Mouse (Mus musculus): ENCODE data around the gene Rpl21. TPM values are rescaled to one million over a fixed set of nuclear protein-coding genes. Genes with fewer than 3 reads are reported as not detected.

The Rpl21 gene
- polyA plus RNA-seq, 1 experiment, result 59.1 TPM

- DNase-seq (ENCODE audit: low read depth in 1 of 2, low spot score in 2 of 2), result no peak
- H3K27ac ChIP-seq (ENCODE audit: insufficient read depth, low read length), result peak overlapping the region; percentile 79
- WGBS, result 9% methylated on average over 8 of the region's 8 CpGs
- peaks cover 6% of the 10 kb centered on the region; the same call in 1 of the 2 replicates for H3K4me1 ChIP-seq (ENCODE audit: control insufficient read depth, insufficient read depth, insufficient read length)
- no peak overlapping the region for H3K4me3 ChIP-seq (ENCODE audit: extremely low read depth, insufficient read depth, insufficient read length)
- no peaks in the 10 kb centered on the region for H3K36me3 ChIP-seq (ENCODE audit: control insufficient read depth, insufficient read depth, low read length)
- TF ChIP-seq CTCF (IDR thresholded peaks at IDR 0.05; ENCODE audit: extremely low read depth, insufficient read depth, insufficient read length, insufficient replicate concordance) (no peak), POLR2A (IDR thresholded peaks at IDR 0.05; ENCODE audit: low read depth, low read length) (no peak)
- no peaks in the 10 kb centered on the region for H3K27me3 ChIP-seq (ENCODE audit: control insufficient read depth, insufficient read depth, low read length)
Measured at GRCm38 (mm10) chr5:146806004-146806430, 26.7 kb upstream of the Rpl21 start.

GRCm38 (mm10) chr5:146809951-146810350 lies 22.7 kb upstream of the Rpl21 start:
- TF ChIP-seq CTCF (IDR thresholded peaks at IDR 0.05; ENCODE audit: extremely low read depth, insufficient read depth, insufficient read length, insufficient replicate concordance), result no peak
- DNase-seq (ENCODE audit: low read depth in 1 of 2, low spot score in 2 of 2), result no peak
- Histone ChIP-seq H3K27ac (ENCODE audit: insufficient read depth, low read length) (no peak overlapping the region), H3K36me3 (ENCODE audit: control insufficient read depth, insufficient read depth, low read length) (no peaks in the 10 kb centered on the region), H3K27me3 (ENCODE audit: control insufficient read depth, insufficient read depth, low read length) (no peaks in the 10 kb centered on the region), H3K4me1 (ENCODE audit: control insufficient read depth, insufficient read depth, insufficient read length) (peaks cover 6% of the 10 kb centered on the region; the same call in 1 of the 2 replicates), H3K4me3 (ENCODE audit: extremely low read depth, insufficient read depth, insufficient read length) (no peak overlapping the region)
- WGBS, result 83% methylated on average over 5 of the region's 5 CpGs

- no peak for DNase-seq (ENCODE audit: low read depth in 1 of 2, low spot score in 2 of 2)
- Histone ChIP-seq H3K27me3 (ENCODE audit: control insufficient read depth, insufficient read depth, low read length) (no peaks in the 10 kb centered on the region), H3K4me1 (ENCODE audit: control insufficient read depth, insufficient read depth, insufficient read length) (no peaks in the 10 kb centered on the region), H3K4me3 (ENCODE audit: extremely low read depth, insufficient read depth, insufficient read length) (no peak overlapping the region), H3K27ac (ENCODE audit: insufficient read depth, low read length) (no peak overlapping the region), H3K36me3 (ENCODE audit: control insufficient read depth, insufficient read depth, low read length) (no peaks in the 10 kb centered on the region)
- TF ChIP-seq CTCF (IDR thresholded peaks at IDR 0.05; ENCODE audit: extremely low read depth, insufficient read depth, insufficient read length, insufficient replicate concordance), result no peak
- TF ChIP-seq POLR2A (IDR thresholded peaks at IDR 0.05; ENCODE audit: low read depth, low read length), result no peak
- 94% methylated on average over 5 of the region's 5 CpGs for WGBS
Measured at GRCm38 (mm10) chr5:146812866-146813265, 19.8 kb upstream of the Rpl21 start.

- WGBS, result 93% methylated on average over 4 of the region's 4 CpGs
- DNase-seq (ENCODE audit: low read depth in 1 of 2, low spot score in 2 of 2), result no peak
Measured at GRCm38 (mm10) chr5:146813421-146813820, 19.3 kb upstream of the Rpl21 start.

GRCm38 (mm10) chr5:146815394-146815793 lies 17.3 kb upstream of the Rpl21 start:
- DNase-seq (ENCODE audit: low read depth in 1 of 2, low spot score in 2 of 2), result no peak
- WGBS, result 81% methylated on average over 4 of the region's 4 CpGs
- no peaks in the 10 kb centered on the region for H3K36me3 ChIP-seq (ENCODE audit: control insufficient read depth, insufficient read depth, low read length)
- no peaks in the 10 kb centered on the region for H3K4me1 ChIP-seq (ENCODE audit: control insufficient read depth, insufficient read depth, insufficient read length)
- TF ChIP-seq POLR2A (IDR thresholded peaks at IDR 0.05; ENCODE audit: low read depth, low read length) (no peak), CTCF (IDR thresholded peaks at IDR 0.05; ENCODE audit: extremely low read depth, insufficient read depth, insufficient read length, insufficient replicate concordance) (no peak)
- no peaks in the 10 kb centered on the region for H3K27me3 ChIP-seq (ENCODE audit: control insufficient read depth, insufficient read depth, low read length)
- H3K27ac ChIP-seq (ENCODE audit: insufficient read depth, low read length), result no peak overlapping the region
- H3K4me3 ChIP-seq (ENCODE audit: extremely low read depth, insufficient read depth, insufficient read length), result no peak overlapping the region

More at GRCm38 (mm10) chr5:146813421-146813820, 19.3 kb upstream of the Rpl21 start:
- Histone ChIP-seq H3K36me3 (ENCODE audit: control insufficient read depth, insufficient read depth, low read length) (no peaks in the 10 kb centered on the region), H3K4me1 (ENCODE audit: control insufficient read depth, insufficient read depth, insufficient read length) (no peaks in the 10 kb centered on the region), H3K27me3 (ENCODE audit: control insufficient read depth, insufficient read depth, low read length) (no peaks in the 10 kb centered on the region), H3K4me3 (ENCODE audit: extremely low read depth, insufficient read depth, insufficient read length) (no peak overlapping the region), H3K27ac (ENCODE audit: insufficient read depth, low read length) (no peak overlapping the region)
- TF ChIP-seq POLR2A (IDR thresholded peaks at IDR 0.05; ENCODE audit: low read depth, low read length) (no peak), CTCF (IDR thresholded peaks at IDR 0.05; ENCODE audit: extremely low read depth, insufficient read depth, insufficient read length, insufficient replicate concordance) (no peak)

GRCm38 (mm10) chr5:146817583-146817982 lies 15.1 kb upstream of the Rpl21 start:
- DNase-seq (ENCODE audit: low read depth in 1 of 2, low spot score in 2 of 2), result no peak
- no peak for TF ChIP-seq POLR2A (IDR thresholded peaks at IDR 0.05; ENCODE audit: low read depth, low read length)
- no peak for TF ChIP-seq CTCF (IDR thresholded peaks at IDR 0.05; ENCODE audit: extremely low read depth, insufficient read depth, insufficient read length, insufficient replicate concordance)
- WGBS, result 93% methylated on average over 8 of the region's 8 CpGs
- Histone ChIP-seq H3K4me1 (ENCODE audit: control insufficient read depth, insufficient read depth, insufficient read length) (no peaks in the 10 kb centered on the region), H3K4me3 (ENCODE audit: extremely low read depth, insufficient read depth, insufficient read length) (no peak overlapping the region), H3K27ac (ENCODE audit: insufficient read depth, low read length) (no peak overlapping the region), H3K36me3 (ENCODE audit: control insufficient read depth, insufficient read depth, low read length) (no peaks in the 10 kb centered on the region), H3K27me3 (ENCODE audit: control insufficient read depth, insufficient read depth, low read length) (no peaks in the 10 kb centered on the region)

GRCm38 (mm10) chr5:146818906-146819623 lies 13.6 kb upstream of the Rpl21 start:
- 57% methylated on average over 8 of the region's 8 CpGs for WGBS
- TF ChIP-seq POLR2A (IDR thresholded peaks at IDR 0.05; ENCODE audit: low read depth, low read length), result no peak
- TF ChIP-seq CTCF (IDR thresholded peaks at IDR 0.05; ENCODE audit: extremely low read depth, insufficient read depth, insufficient read length, insufficient replicate concordance), result no peak
- H3K36me3 ChIP-seq (ENCODE audit: control insufficient read depth, insufficient read depth, low read length), result no peaks in the 10 kb centered on the region
- 0 out of 2 replicates have a peak, but pooled peaks cover 2% of the 10 kb centered on the region for H3K4me1 ChIP-seq (ENCODE audit: control insufficient read depth, insufficient read depth, insufficient read length)
- H3K27ac ChIP-seq (ENCODE audit: insufficient read depth, low read length), result peak overlapping the region; percentile 70
- no peak overlapping the region for H3K4me3 ChIP-seq (ENCODE audit: extremely low read depth, insufficient read depth, insufficient read length)
- no peak for DNase-seq (ENCODE audit: low read depth in 1 of 2, low spot score in 2 of 2)
- no peaks in the 10 kb centered on the region for H3K27me3 ChIP-seq (ENCODE audit: control insufficient read depth, insufficient read depth, low read length)

Measured in spleen, adult 2 months (tissue).